Mouse (Mus musculus) testis, adult 2 months (tissue): ENCODE data around the gene Zfhx3. TPM values are rescaled to one million over a fixed set of nuclear protein-coding genes. Genes with fewer than 3 reads are reported as not detected.

Experiments
- H3K27ac ChIP-seq: fragments of 200-500 bp; 2 replicates; pipeline ENCODE4 v1.5.1; 2012; ENCODE audit warnings: low read depth, low read length; ENCODE audit not compliant: control insufficient read depth, insufficient read depth
- H3K27me3 ChIP-seq: fragments of 200-500 bp; 2 replicates; pipeline ENCODE4 v1.6.1; 2012; ENCODE audit warnings: mild to moderate bottlenecking, low read length, moderate library complexity; ENCODE audit not compliant: control insufficient read depth, insufficient read depth
- H3K36me3 ChIP-seq: fragments of 200-500 bp; 2 replicates; pipeline ENCODE4 v1.6.1; 2012; ENCODE audit warnings: mild to moderate bottlenecking, low read length; ENCODE audit not compliant: control insufficient read depth, insufficient read depth
- H3K4me1 ChIP-seq: fragments of 200-500 bp; 2 replicates; pipeline ENCODE4 v1.6.1; 2012; ENCODE audit warnings: low read length; ENCODE audit not compliant: control insufficient read depth, insufficient read depth
- H3K4me3 ChIP-seq: fragments of 200-500 bp; 2 replicates; pipeline ENCODE4 v1.5.1; 2012; ENCODE audit warnings: low read depth, mild to moderate bottlenecking, low read length, moderate library complexity, mixed read lengths; ENCODE audit not compliant: control insufficient read depth
- CTCF ChIP-seq: fragments of 200-500 bp; IDR thresholded peaks from 2 replicates; pipeline ENCODE4 v1.5.1; 2012; ENCODE audit warnings: low read depth, mild to moderate bottlenecking, inconsistent platforms, low read length, moderate library complexity; ENCODE audit not compliant: control insufficient read depth, insufficient read depth, insufficient replicate concordance
- POLR2A ChIP-seq: fragments of 200-500 bp; IDR thresholded peaks from 2 replicates; pipeline ENCODE4 v1.6.1; 2012; ENCODE audit warnings: low read depth, mild to moderate bottlenecking, inconsistent platforms, low read length, moderate library complexity; ENCODE audit not compliant: control insufficient read depth
- polyA plus RNA-seq: library from polyadenylated mRNA; depleted of rRNA; stranded (reverse); fragments of >200 nt; gene quantifications from 2 replicates; pipeline ENCODE4 v1.2.3, GENCODE M21; 2012

Gene Zfhx3
- polyA plus RNA-seq, 1 experiment: 11.9 TPM

GRCm38 (mm10) chr8:108645660-108646059, 703.2 kb downstream of the Zfhx3 start:
- Histone ChIP-seq H3K4me1 (no peaks in the 10 kb centered on the region), H3K27me3 (no peaks in the 10 kb centered on the region), H3K36me3 (no peaks in the 10 kb centered on the region), H3K27ac (no peak overlapping the region), H3K4me3 (no peak overlapping the region)
- TF ChIP-seq POLR2A (no peak), CTCF (no peak)

GRCm38 (mm10) chr8:108647556-108647955, 705.1 kb downstream of the Zfhx3 start:
- H3K27ac ChIP-seq: no peak overlapping the region
- H3K27me3 ChIP-seq: no peaks in the 10 kb centered on the region
- H3K4me1 ChIP-seq: no peaks in the 10 kb centered on the region
- H3K4me3 ChIP-seq: no peak overlapping the region
- no peaks in the 10 kb centered on the region for H3K36me3 ChIP-seq
- TF ChIP-seq CTCF (no peak), POLR2A (no peak)

- no peaks in the 10 kb centered on the region for H3K27me3 ChIP-seq
Measured at GRCm38 (mm10) chr8:108648993-108649392, 706.5 kb downstream of the Zfhx3 start.

GRCm38 (mm10) chr8:108650837-108651236, 708.4 kb downstream of the Zfhx3 start:
- Histone ChIP-seq H3K27ac (no peak overlapping the region), H3K4me1 (no peaks in the 10 kb centered on the region), H3K27me3 (no peaks in the 10 kb centered on the region), H3K4me3 (no peak overlapping the region), H3K36me3 (no peaks in the 10 kb centered on the region)
- no peak for TF ChIP-seq CTCF
- TF ChIP-seq POLR2A: no peak

More at GRCm38 (mm10) chr8:108648993-108649392, 706.5 kb downstream of the Zfhx3 start:
- Histone ChIP-seq H3K4me3 (no peak overlapping the region), H3K36me3 (no peaks in the 10 kb centered on the region), H3K27ac (no peak overlapping the region), H3K4me1 (no peaks in the 10 kb centered on the region)
- no peak for TF ChIP-seq POLR2A
- TF ChIP-seq CTCF: no peak

- TF ChIP-seq CTCF: no peak
- TF ChIP-seq POLR2A: no peak
- Histone ChIP-seq H3K4me3 (no peak overlapping the region), H3K27me3 (no peaks in the 10 kb centered on the region), H3K36me3 (no peaks in the 10 kb centered on the region), H3K4me1 (no peaks in the 10 kb centered on the region), H3K27ac (no peak overlapping the region)
Measured at GRCm38 (mm10) chr8:108661486-108662093, 719.1 kb downstream of the Zfhx3 start.

DNA sequence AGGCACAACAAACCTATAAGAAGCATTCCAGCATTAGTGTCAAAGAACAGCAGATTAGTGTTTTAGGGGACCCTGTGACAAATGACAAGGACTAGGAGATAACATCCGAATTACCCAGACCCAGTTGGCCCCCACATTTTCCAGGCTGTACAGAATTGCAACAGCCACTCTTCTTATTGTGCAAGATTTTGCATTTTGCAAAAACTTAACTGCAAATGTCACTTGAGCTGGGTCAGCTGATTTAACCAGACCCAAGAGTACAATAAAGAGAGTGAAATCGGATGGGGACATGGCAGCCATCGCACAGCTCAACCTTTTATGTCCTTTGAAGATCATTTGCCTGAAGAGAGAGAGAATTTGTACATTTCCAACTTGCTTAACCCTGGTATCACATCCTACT, 720.3 kb downstream of the Zfhx3 start:
- Histone ChIP-seq H3K4me3 (no peak overlapping the region), H3K36me3 (no peaks in the 10 kb centered on the region), H3K4me1 (no peaks in the 10 kb centered on the region), H3K27ac (no peak overlapping the region), H3K27me3 (no peaks in the 10 kb centered on the region)
- TF ChIP-seq POLR2A (no peak), CTCF (no peak)

DNA sequence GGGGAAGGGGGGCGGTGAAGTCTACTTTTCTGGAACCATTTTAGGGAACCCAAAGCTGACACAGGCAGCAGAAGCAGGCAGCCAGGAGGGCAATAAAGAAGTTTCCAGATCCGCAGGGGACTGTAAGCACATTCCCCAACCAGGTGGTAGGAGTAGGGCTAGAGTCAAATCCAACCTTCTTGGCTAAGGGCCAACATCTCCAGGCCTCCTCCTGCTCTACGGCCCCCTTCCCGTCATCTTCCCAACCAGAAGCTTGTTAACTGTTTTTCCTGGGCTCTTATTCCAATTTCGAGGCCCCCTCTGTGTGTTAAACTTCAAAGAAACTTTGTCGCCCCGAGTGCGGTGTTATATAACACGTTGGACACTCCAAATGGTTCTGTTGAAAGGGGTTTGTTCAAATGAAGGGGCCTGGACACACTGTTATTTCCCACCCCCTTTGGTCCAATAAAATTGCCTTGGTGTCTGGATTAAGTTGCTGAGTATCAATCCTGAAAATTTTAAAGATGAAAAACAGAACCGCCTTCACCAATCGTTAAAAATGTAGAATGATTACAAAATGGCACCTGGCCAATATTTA, 729.6 kb downstream of the Zfhx3 start:
- TF ChIP-seq CTCF (no peak), POLR2A (no peak)
- Histone ChIP-seq H3K27ac (no peak overlapping the region), H3K27me3 (no peaks in the 10 kb centered on the region)

More for the DNA sequence above, 729.6 kb downstream of the Zfhx3 start:
- Histone ChIP-seq H3K36me3 (no peaks in the 10 kb centered on the region), H3K4me3 (no peak overlapping the region), H3K4me1 (no peaks in the 10 kb centered on the region)
